Mouse (Mus musculus): ENCODE measurements around the gene Rgn.

The Rgn gene

GRCm38 (mm10) chrX:20552199-20552598 is 2.6 kb downstream of the Rgn start:
- no peak for TF ChIP-seq CTCF (conservative IDR thresholded peaks at IDR 0.05; ENCODE audit: low read length)
- no peak for TF ChIP-seq NANOG (IDR thresholded peaks at IDR 0.05; ENCODE audit: borderline replicate concordance, low read length)
- no peak for TF ChIP-seq POU5F1 (IDR thresholded peaks at IDR 0.05; ENCODE audit: borderline replicate concordance, low read length)
- Histone ChIP-seq H3K27me3 (ENCODE audit: insufficient read depth, low read length) (no peaks in the 10 kb centered on the region), H3K4me1 (replicated peaks; ENCODE audit: low read depth, low read length) (no peaks in the 10 kb centered on the region), H3K9me3 (ENCODE audit: low read length) (no peaks in the 10 kb centered on the region), H3K36me3 (ENCODE audit: insufficient read depth, low read length) (no peaks in the 10 kb centered on the region), H3K4me3 (replicated peaks; ENCODE audit: low read length) (no peak overlapping the region)

- TF ChIP-seq POU5F1 (IDR thresholded peaks at IDR 0.05; ENCODE audit: borderline replicate concordance, low read length) (no peak), CTCF (conservative IDR thresholded peaks at IDR 0.05; ENCODE audit: low read length) (peak; percentile 20)
- no peaks in the 10 kb centered on the region for H3K9me3 ChIP-seq (ENCODE audit: low read length)
- H3K4me3 ChIP-seq (replicated peaks; ENCODE audit: low read length) = no peak overlapping the region
- H3K4me1 ChIP-seq (replicated peaks; ENCODE audit: low read depth, low read length) = no peaks in the 10 kb centered on the region
- no peaks in the 10 kb centered on the region for H3K27me3 ChIP-seq (ENCODE audit: insufficient read depth, low read length)
- no peaks in the 10 kb centered on the region for H3K36me3 ChIP-seq (ENCODE audit: insufficient read depth, low read length)
These were observed 12.3 kb downstream of the Rgn start for GRCm38 (mm10) chrX:20561846-20562245.

- TF ChIP-seq NANOG (IDR thresholded peaks at IDR 0.05; ENCODE audit: borderline replicate concordance, low read length) (no peak), POU5F1 (IDR thresholded peaks at IDR 0.05; ENCODE audit: borderline replicate concordance, low read length) (no peak), CTCF (conservative IDR thresholded peaks at IDR 0.05; ENCODE audit: low read length) (no peak)
- Histone ChIP-seq H3K4me3 (replicated peaks; ENCODE audit: low read length) (no peak overlapping the region), H3K4me1 (replicated peaks; ENCODE audit: low read depth, low read length) (no peaks in the 10 kb centered on the region), H3K36me3 (ENCODE audit: insufficient read depth, low read length) (no peaks in the 10 kb centered on the region), H3K9me3 (ENCODE audit: low read length) (no peaks in the 10 kb centered on the region), H3K27me3 (ENCODE audit: insufficient read depth, low read length) (no peaks in the 10 kb centered on the region)
These were observed 14.4 kb downstream of the Rgn start for GRCm38 (mm10) chrX:20563941-20564340.

- no peaks in the 10 kb centered on the region for H3K36me3 ChIP-seq (ENCODE audit: insufficient read depth, low read length)
- no peaks in the 10 kb centered on the region for H3K4me1 ChIP-seq (replicated peaks; ENCODE audit: low read depth, low read length)
- no peak for TF ChIP-seq POU5F1 (IDR thresholded peaks at IDR 0.05; ENCODE audit: borderline replicate concordance, low read length)
- TF ChIP-seq NANOG (IDR thresholded peaks at IDR 0.05; ENCODE audit: borderline replicate concordance, low read length) = no peak
- no peak for TF ChIP-seq CTCF (conservative IDR thresholded peaks at IDR 0.05; ENCODE audit: low read length)
These were observed 21.4 kb downstream of the Rgn start for GRCm38 (mm10) chrX:20571024-20571423.

GRCm38 (mm10) chrX:20572683-20573082 is 23.1 kb downstream of the Rgn start:
- H3K4me1 ChIP-seq (replicated peaks; ENCODE audit: low read depth, low read length) = no peaks in the 10 kb centered on the region
- H3K9me3 ChIP-seq (ENCODE audit: low read length) = no peaks in the 10 kb centered on the region
- no peak for TF ChIP-seq CTCF (conservative IDR thresholded peaks at IDR 0.05; ENCODE audit: low read length)
- no peak for TF ChIP-seq POU5F1 (IDR thresholded peaks at IDR 0.05; ENCODE audit: borderline replicate concordance, low read length)
- H3K27me3 ChIP-seq (ENCODE audit: insufficient read depth, low read length) = no peaks in the 10 kb centered on the region
- no peaks in the 10 kb centered on the region for H3K36me3 ChIP-seq (ENCODE audit: insufficient read depth, low read length)
- H3K4me3 ChIP-seq (replicated peaks; ENCODE audit: low read length) = no peak overlapping the region

More at GRCm38 (mm10) chrX:20571024-20571423, 21.4 kb downstream of the Rgn start:
- H3K4me3 ChIP-seq (replicated peaks; ENCODE audit: low read length) = no peak overlapping the region
- no peaks in the 10 kb centered on the region for H3K27me3 ChIP-seq (ENCODE audit: insufficient read depth, low read length)
- H3K9me3 ChIP-seq (ENCODE audit: low read length) = no peaks in the 10 kb centered on the region

- no peak for TF ChIP-seq NANOG (IDR thresholded peaks at IDR 0.05; ENCODE audit: borderline replicate concordance, low read length)
- no peak for TF ChIP-seq POU5F1 (IDR thresholded peaks at IDR 0.05; ENCODE audit: borderline replicate concordance, low read length)
- TF ChIP-seq CTCF (conservative IDR thresholded peaks at IDR 0.05; ENCODE audit: low read length) = no peak
- H3K9me3 ChIP-seq (ENCODE audit: low read length) = no peaks in the 10 kb centered on the region
- no peaks in the 10 kb centered on the region for H3K4me1 ChIP-seq (replicated peaks; ENCODE audit: low read depth, low read length)
- H3K36me3 ChIP-seq (ENCODE audit: insufficient read depth, low read length) = no peaks in the 10 kb centered on the region
- H3K4me3 ChIP-seq (replicated peaks; ENCODE audit: low read length) = no peak overlapping the region
- H3K27me3 ChIP-seq (ENCODE audit: insufficient read depth, low read length) = no peaks in the 10 kb centered on the region
These were observed 24.3 kb downstream of the Rgn start for GRCm38 (mm10) chrX:20573927-20574326.

GRCm38 (mm10) chrX:20587968-20588367 is 38.4 kb downstream of the Rgn start:
- no peaks in the 10 kb centered on the region for H3K4me1 ChIP-seq (replicated peaks; ENCODE audit: low read depth, low read length)
- no peak overlapping the region for H3K4me3 ChIP-seq (replicated peaks; ENCODE audit: low read length)
- H3K27me3 ChIP-seq (ENCODE audit: insufficient read depth, low read length) = no peaks in the 10 kb centered on the region
- H3K36me3 ChIP-seq (ENCODE audit: insufficient read depth, low read length) = no peaks in the 10 kb centered on the region
- TF ChIP-seq NANOG (IDR thresholded peaks at IDR 0.05; ENCODE audit: borderline replicate concordance, low read length) (no peak), CTCF (conservative IDR thresholded peaks at IDR 0.05; ENCODE audit: low read length) (peak; percentile 23)
- H3K9me3 ChIP-seq (ENCODE audit: low read length) = no peaks in the 10 kb centered on the region

- H3K4me3 ChIP-seq (replicated peaks; ENCODE audit: low read length) = no peak overlapping the region
- H3K9me3 ChIP-seq (ENCODE audit: low read length) = no peaks in the 10 kb centered on the region
- TF ChIP-seq POU5F1 (IDR thresholded peaks at IDR 0.05; ENCODE audit: borderline replicate concordance, low read length) (no peak), NANOG (IDR thresholded peaks at IDR 0.05; ENCODE audit: borderline replicate concordance, low read length) (no peak), CTCF (conservative IDR thresholded peaks at IDR 0.05; ENCODE audit: low read length) (no peak)
- no peaks in the 10 kb centered on the region for H3K36me3 ChIP-seq (ENCODE audit: insufficient read depth, low read length)
- H3K27me3 ChIP-seq (ENCODE audit: insufficient read depth, low read length) = no peaks in the 10 kb centered on the region
- no peaks in the 10 kb centered on the region for H3K4me1 ChIP-seq (replicated peaks; ENCODE audit: low read depth, low read length)
These were observed 58.9 kb downstream of the Rgn start for GRCm38 (mm10) chrX:20608500-20608899.

All from E14TG2a.4 (cell line).